Mouse (Mus musculus) embryonic facial prominence, embryonic 12.5 days (tissue): ENCODE results near the gene Atp2a1. TPM values are rescaled to one million over a fixed set of nuclear protein-coding genes. Genes with fewer than 3 reads are reported as not detected.

ENCODE experiments used
- ATAC-seq: fragments of 200-750 bp; cut with Nextera tagmentation; 2 replicates; pipeline ENCODE4 v1.8.0; 2017; ENCODE audit not compliant: insufficient number of reproducible peaks, insufficient read depth, low FRiP score, low TSS enrichment
- H3K27ac ChIP-seq: fragments of 300-500 bp; sonication (generic); 2 replicates; pipeline ENCODE4 v1.5.1; 2016; ENCODE audit warnings: mild to moderate bottlenecking
- H3K27me3 ChIP-seq: fragments of 300-500 bp; sonication (generic); 2 replicates; pipeline ENCODE4 v1.6.1; 2016; ENCODE audit warnings: mild to moderate bottlenecking, moderate library complexity
- H3K36me3 ChIP-seq: fragments of 300-500 bp; sonication (generic); 2 replicates; pipeline ENCODE4 v1.6.1; 2016; ENCODE audit warnings: mild to moderate bottlenecking
- H3K4me1 ChIP-seq: fragments of 300-500 bp; sonication (generic); 2 replicates; pipeline ENCODE4 v1.6.1; 2016
- H3K4me2 ChIP-seq: fragments of 300-500 bp; sonication (generic); replicated peaks from 2 replicates; pipeline ENCODE4 v1.6.1; 2016; ENCODE audit warnings: mild to moderate bottlenecking, moderate library complexity
- H3K4me3 ChIP-seq: fragments of 300-500 bp; sonication (generic); 2 replicates; pipeline ENCODE4 v1.5.1; 2016; ENCODE audit warnings: mild to moderate bottlenecking
- H3K9ac ChIP-seq: fragments of 300-500 bp; sonication (generic); 2 replicates; pipeline ENCODE4 v1.6.1; 2016; ENCODE audit warnings: mild to moderate bottlenecking, moderate library complexity
- H3K9me3 ChIP-seq: fragments of 300-500 bp; sonication (generic); 2 replicates; pipeline ENCODE4 v1.6.1; 2016; ENCODE audit warnings: mild to moderate bottlenecking, moderate library complexity
- WGBS: fragments of 180-500 bp; shearing (Covaris S2); methylation state at CpG from one replicate; pipeline ENCODE4 v1.1.7; 2016; 5-methylcytosine and 5-hydroxymethylcytosine counted together
- polyA plus RNA-seq: library from polyadenylated mRNA; unstranded; fragments of >200 nt; fragmentation: Nextera tagmentation; extraction: Ambion mirVana; gene quantifications from 2 replicates; pipeline ENCODE4 v1.2.1, GENCODE M21; 2016

Gene Atp2a1
- polyA plus RNA-seq, 1 experiment from 2014 or later, result 26.8 TPM

- H3K27me3 ChIP-seq, result no peaks in the 10 kb centered on the region
- H3K9me3 ChIP-seq, result no peaks in the 10 kb centered on the region
- peaks cover 56% of the 10 kb centered on the region for H3K36me3 ChIP-seq
- ATAC-seq, result no peak
- no peak overlapping the region for H3K4me2 ChIP-seq
- no peak overlapping the region for H3K9ac ChIP-seq
- no peaks in the 10 kb centered on the region for H3K4me1 ChIP-seq
- H3K4me3 ChIP-seq, result no peak overlapping the region
- WGBS, result 91% methylated on average over 21 of the region's 21 CpGs
- no peak overlapping the region for H3K27ac ChIP-seq
Observed at GRCm38 (mm10) chr7:126446217-126446616, 16.7 kb downstream of the Atp2a1 start.

GRCm38 (mm10) chr7:126445104-126445815 lies 17.6 kb downstream of the Atp2a1 start:
- H3K9ac ChIP-seq, result no peak overlapping the region
- no peaks in the 10 kb centered on the region for H3K4me1 ChIP-seq
- no peaks in the 10 kb centered on the region for H3K9me3 ChIP-seq
- H3K27me3 ChIP-seq, result no peaks in the 10 kb centered on the region
- no peak for ATAC-seq
- 93% methylated on average over 15 of the region's 15 CpGs for WGBS
- no peak overlapping the region for H3K4me3 ChIP-seq
- H3K36me3 ChIP-seq, result peaks cover 59% of the 10 kb centered on the region
- no peak overlapping the region for H3K27ac ChIP-seq
- no peak overlapping the region for H3K4me2 ChIP-seq

GRCm38 (mm10) chr7:126444536-126444935 lies 18.4 kb downstream of the Atp2a1 start:
- Histone ChIP-seq H3K4me1 (no peaks in the 10 kb centered on the region), H3K4me2 (no peak overlapping the region), H3K27ac (no peak overlapping the region), H3K36me3 (peaks cover 63% of the 10 kb centered on the region), H3K27me3 (no peaks in the 10 kb centered on the region), H3K4me3 (no peak overlapping the region), H3K9me3 (no peaks in the 10 kb centered on the region), H3K9ac (no peak overlapping the region)
- 90% methylated on average over 9 of the region's 9 CpGs for whole genome bisulfite sequencing
- ATAC-seq, result peak; percentile 24; the same call in 1 of the 2 replicates

GRCm38 (mm10) chr7:126443997-126444396 lies 18.9 kb downstream of the Atp2a1 start:
- H3K27ac ChIP-seq, result no peak overlapping the region
- peaks cover 63% of the 10 kb centered on the region for H3K36me3 ChIP-seq
- no peak overlapping the region for H3K4me3 ChIP-seq
- 93% methylated on average over 10 of the region's 10 CpGs for WGBS
- ATAC-seq, result no peak
- no peaks in the 10 kb centered on the region for H3K4me1 ChIP-seq
- no peak overlapping the region for H3K9ac ChIP-seq
- H3K4me2 ChIP-seq, result no peak overlapping the region
- H3K27me3 ChIP-seq, result no peaks in the 10 kb centered on the region
- no peaks in the 10 kb centered on the region for H3K9me3 ChIP-seq

GRCm38 (mm10) chr7:126440134-126440533 lies 22.8 kb downstream of the Atp2a1 start:
- Histone ChIP-seq H3K9me3 (no peaks in the 10 kb centered on the region), H3K4me2 (no peak overlapping the region), H3K27ac (no peak overlapping the region), H3K4me3 (no peak overlapping the region), H3K9ac (no peak overlapping the region), H3K36me3 (peaks cover 47% of the 10 kb centered on the region), H3K27me3 (no peaks in the 10 kb centered on the region), H3K4me1 (no peaks in the 10 kb centered on the region)
- no peak for ATAC-seq
- 81% methylated on average over 9 of the region's 9 CpGs for WGBS

GRCm38 (mm10) chr7:126436851-126437250 lies 26.1 kb downstream of the Atp2a1 start:
- peaks cover 32% of the 10 kb centered on the region for H3K36me3 ChIP-seq
- H3K9me3 ChIP-seq, result no peaks in the 10 kb centered on the region
- H3K4me3 ChIP-seq, result no peak overlapping the region
- WGBS, result 21% methylated on average over 8 of the region's 8 CpGs
- H3K4me1 ChIP-seq, result no peaks in the 10 kb centered on the region
- no peak overlapping the region for H3K9ac ChIP-seq
- no peak for ATAC-seq
- no peak overlapping the region for H3K27ac ChIP-seq
- no peak overlapping the region for H3K4me2 ChIP-seq
- H3K27me3 ChIP-seq, result no peaks in the 10 kb centered on the region

- H3K4me1 ChIP-seq, result no peaks in the 10 kb centered on the region
- no peak overlapping the region for H3K27ac ChIP-seq
- no peak overlapping the region for H3K9ac ChIP-seq
- no peaks in the 10 kb centered on the region for H3K27me3 ChIP-seq
- no peak overlapping the region for H3K4me2 ChIP-seq
- no peak for ATAC-seq
- no peaks in the 10 kb centered on the region for H3K9me3 ChIP-seq
- peaks cover 25% of the 10 kb centered on the region for H3K36me3 ChIP-seq
- H3K4me3 ChIP-seq, result no peak overlapping the region
- 77% methylated on average over 3 of the region's 3 CpGs for WGBS
Observed at GRCm38 (mm10) chr7:126435801-126436200, 27.1 kb downstream of the Atp2a1 start.

GRCm38 (mm10) chr7:126434726-126435125 lies 28.2 kb downstream of the Atp2a1 start:
- ATAC-seq, result no peak
- H3K36me3 ChIP-seq, result peaks cover 18% of the 10 kb centered on the region
- no peaks in the 10 kb centered on the region for H3K27me3 ChIP-seq
- peaks cover under 1% of the 10 kb centered on the region for H3K4me1 ChIP-seq
- no peak overlapping the region for H3K4me3 ChIP-seq
- no peak overlapping the region for H3K4me2 ChIP-seq
- WGBS, result 92% methylated on average over 7 of the region's 7 CpGs
- H3K9ac ChIP-seq, result no peak overlapping the region
- no peak overlapping the region for H3K27ac ChIP-seq
- no peaks in the 10 kb centered on the region for H3K9me3 ChIP-seq

- Histone ChIP-seq H3K9me3 (no peaks in the 10 kb centered on the region), H3K27me3 (no peaks in the 10 kb centered on the region), H3K4me2 (no peak overlapping the region), H3K4me3 (no peak overlapping the region), H3K4me1 (peaks cover 12% of the 10 kb centered on the region), H3K27ac (no peak overlapping the region), H3K9ac (no peak overlapping the region; the same call in 1 of the 2 replicates), H3K36me3 (peaks cover 3% of the 10 kb centered on the region)
- ATAC-seq, result no peak
Observed at GRCm38 (mm10) chr7:126430167-126430566, 32.7 kb downstream of the Atp2a1 start.

GRCm38 (mm10) chr7:126429503-126429898 lies 33.4 kb downstream of the Atp2a1 start:
- Histone ChIP-seq H3K36me3 (peaks cover 3% of the 10 kb centered on the region), H3K27ac (peak overlapping the region; percentile 91; the same call in 1 of the 2 replicates), H3K4me1 (peaks cover 12% of the 10 kb centered on the region), H3K27me3 (no peaks in the 10 kb centered on the region), H3K9ac (peak overlapping the region; percentile 86), H3K4me2 (peak overlapping the region; percentile 79), H3K9me3 (no peaks in the 10 kb centered on the region), H3K4me3 (peak overlapping the region; percentile 70)
- no peak for ATAC-seq
- WGBS, result 26% methylated on average over 15 of the region's 15 CpGs

GRCm38 (mm10) chr7:126428631-126429502 lies 34.0 kb downstream of the Atp2a1 start, which contains the start of gene Rabep2:
Gene Rabep2, plus strand, starts transcription at chr7:126428759.
- Histone ChIP-seq H3K4me1 (peaks cover 12% of the 10 kb centered on the region), H3K9me3 (no peaks in the 10 kb centered on the region), H3K27me3 (no peaks in the 10 kb centered on the region), H3K27ac (peak within 1 kb of the TSS; percentile 91), H3K36me3 (peaks cover 3% of the 10 kb centered on the region), H3K4me3 (peak within 1 kb of the TSS; percentile 70), H3K4me2 (peak within 1 kb of the TSS; percentile 79), H3K9ac (peak within 1 kb of the TSS; percentile 86)
- peak; percentile 83 for ATAC-seq
- under 1% methylated on average over 82 of the region's 82 CpGs for WGBS

GRCm38 (mm10) chr7:126428154-126428553 lies 34.8 kb downstream of the Atp2a1 start:
- Histone ChIP-seq H3K27ac (peak overlapping the region; percentile 91), H3K36me3 (peaks cover 3% of the 10 kb centered on the region), H3K4me1 (peaks cover 12% of the 10 kb centered on the region), H3K9ac (peak overlapping the region; percentile 86), H3K4me3 (peak overlapping the region; percentile 70), H3K4me2 (peak overlapping the region; percentile 79), H3K27me3 (no peaks in the 10 kb centered on the region), H3K9me3 (no peaks in the 10 kb centered on the region)
- WGBS, result 29% methylated on average over 4 of the region's 4 CpGs
- no peak; the same call in 1 of the 2 replicates for ATAC-seq
